Mouse (Mus musculus) retina, postnatal 7 days (tissue): ENCODE results near the gene Calcoco1.
"Not testable (repeated sequence)": the region's sequence is repeated elsewhere in the genome, so short reads cannot be mapped to it uniquely, and the experiment has no call there.

ENCODE experiments used
- DNase-seq: peaks from one replicate; pipeline ENCODE4 v3.0.0-alpha.2; 2012; ENCODE audit warnings: low read depth, low spot score

The Calcoco1 gene

GRCm38 (mm10) chr15:102692991-102693411 lies 29.0 kb downstream of the Calcoco1 start:
- DNase-seq, result peak; percentile 64

- DNase-seq, result peak; percentile 86
These were observed 29.6 kb downstream of the Calcoco1 start for GRCm38 (mm10) chr15:102692321-102692804.

- DNase-seq, result no peak
These were observed 36.2 kb downstream of the Calcoco1 start for GRCm38 (mm10) chr15:102685791-102686190.

DNA sequence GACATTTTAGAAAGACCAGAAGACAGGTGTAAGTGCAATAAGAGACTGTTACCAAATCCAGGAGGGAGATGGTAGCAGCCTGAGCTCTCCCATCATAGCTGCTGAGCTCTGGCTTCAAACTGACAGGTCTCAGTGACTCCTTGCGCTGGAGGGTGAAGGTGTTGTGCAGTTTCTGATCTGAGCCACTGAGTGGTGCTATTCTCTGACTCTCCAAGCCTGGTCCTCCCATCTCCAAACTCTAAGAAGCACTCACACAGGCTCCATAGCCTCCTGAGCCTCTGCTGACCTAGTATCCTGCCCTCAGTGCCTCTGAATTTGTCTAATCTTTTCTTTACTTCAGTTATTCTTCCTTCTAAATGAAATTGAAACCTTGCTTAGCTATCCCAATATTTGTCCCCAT lies 38.3 kb downstream of the Calcoco1 start:
- no peak for DNase-seq

- DNase-seq, result no peak
These were observed 45.6 kb downstream of the Calcoco1 start for GRCm38 (mm10) chr15:102676345-102676744.

DNA sequence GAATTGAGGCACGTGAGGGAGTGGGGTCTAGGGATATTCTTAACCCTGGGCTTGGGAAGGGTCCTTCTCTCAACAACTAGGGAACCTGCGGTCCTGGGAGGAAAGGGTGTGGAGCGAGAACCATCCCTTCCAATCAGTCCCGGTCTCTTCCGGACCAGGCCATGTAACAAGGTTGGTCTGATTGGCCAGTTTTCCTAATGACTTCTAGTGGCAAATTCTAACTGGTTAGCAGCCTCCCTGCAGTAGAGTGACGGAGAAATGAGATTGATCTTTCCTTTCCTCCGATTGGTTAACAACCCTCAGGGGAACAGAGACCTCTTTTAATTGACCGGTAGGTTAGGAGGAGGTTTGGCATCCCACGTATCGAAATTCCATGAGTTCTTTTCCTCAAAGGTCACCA lies 48.4 kb downstream of the Calcoco1 start:
- DNase-seq, result peak; percentile 47

GRCm38 (mm10) chr15:102672215-102673071 lies 49.5 kb downstream of the Calcoco1 start, which contains the start of gene Atp5g2:
Gene Atp5g2, minus strand, starts transcription at chr15:102672352.
- DNase-seq, result peak; percentile 72

GRCm38 (mm10) chr15:102671721-102672214 lies 50.2 kb downstream of the Calcoco1 start:
- peak; percentile 64 for DNase-seq

DNA sequence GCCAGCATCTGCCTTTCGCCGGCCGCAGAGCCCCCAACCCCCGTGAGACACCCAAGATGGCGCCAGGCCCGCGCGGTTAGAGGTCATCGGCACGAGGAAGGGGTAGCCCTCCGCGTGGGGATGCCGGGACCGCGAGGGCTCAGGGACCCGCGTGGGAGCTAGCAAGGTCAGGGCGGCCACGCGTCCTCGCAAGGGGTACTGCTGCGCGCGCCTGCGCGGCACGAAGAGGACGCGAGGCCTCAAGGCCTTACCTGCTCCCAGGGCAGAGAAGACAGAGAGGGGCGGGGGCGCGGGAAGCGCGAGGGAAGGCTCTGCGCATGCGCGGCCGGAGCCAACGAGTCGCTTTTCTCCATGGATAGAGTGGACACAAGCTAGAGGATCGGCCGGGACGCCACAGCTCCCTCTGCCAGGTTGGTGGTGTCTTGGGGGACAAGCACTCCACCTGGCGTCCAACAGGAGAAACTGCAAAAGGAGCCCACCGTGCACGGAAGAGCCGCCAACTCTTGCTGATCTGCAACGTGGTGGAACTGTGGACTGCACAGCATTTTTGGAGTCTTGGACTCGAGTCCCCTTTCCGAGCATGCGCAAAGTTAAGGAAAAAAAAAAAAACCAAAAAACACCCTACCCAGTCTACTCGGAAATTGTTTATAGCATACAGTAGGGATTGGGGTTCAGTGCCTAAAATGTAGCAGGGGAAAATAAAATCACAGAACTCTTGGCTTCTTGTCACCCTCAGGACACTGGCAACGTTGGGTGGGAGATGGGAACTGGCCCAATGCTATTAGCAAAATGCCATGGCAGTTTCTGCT lies 51.0 kb downstream of the Calcoco1 start:
- peak; percentile 97 for DNase-seq

DNA sequence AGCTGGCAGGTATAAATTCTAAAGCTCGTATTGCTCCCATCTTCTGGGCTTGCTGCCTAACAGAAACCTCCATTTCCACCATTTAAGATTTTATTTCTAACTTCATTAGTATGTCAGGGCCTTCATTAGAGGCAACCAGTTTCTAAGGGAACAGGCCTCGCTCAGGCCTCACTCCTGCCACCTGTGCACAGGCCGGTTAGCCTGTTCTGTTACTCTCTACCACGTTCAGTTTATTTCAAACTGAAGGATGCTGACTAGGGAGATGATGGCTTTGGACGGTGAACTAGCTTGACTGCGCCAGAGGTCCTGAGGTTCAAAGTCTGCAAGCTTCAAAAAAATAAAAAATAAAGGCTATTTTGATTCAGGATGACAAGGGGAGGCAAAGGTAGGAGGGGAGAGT lies 51.7 kb downstream of the Calcoco1 start:
- no peak for DNase-seq

- no peak for DNase-seq
These were observed 52.4 kb downstream of the Calcoco1 start for GRCm38 (mm10) chr15:102669571-102669970.

DNA sequence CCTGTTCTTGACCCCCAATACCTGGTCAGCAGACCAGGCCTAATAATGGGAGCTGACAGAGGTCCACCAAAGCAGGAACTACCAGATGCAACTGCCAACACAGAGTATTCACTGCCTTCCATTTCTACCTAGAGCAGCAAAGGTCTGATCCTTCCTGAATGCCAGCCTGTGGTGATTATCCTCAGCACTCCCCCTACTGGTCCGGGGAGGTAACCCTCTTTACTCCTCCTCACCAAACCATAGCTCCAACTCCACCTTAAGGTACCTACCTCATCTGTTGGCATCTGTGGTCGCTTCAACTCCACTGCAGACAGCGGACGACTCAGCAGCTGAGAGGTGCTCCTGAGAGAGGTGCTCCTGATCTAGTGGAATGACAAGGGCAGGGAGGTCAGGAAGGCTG lies 56.5 kb downstream of the Calcoco1 start:
- DNase-seq, result peak; percentile 34

DNA sequence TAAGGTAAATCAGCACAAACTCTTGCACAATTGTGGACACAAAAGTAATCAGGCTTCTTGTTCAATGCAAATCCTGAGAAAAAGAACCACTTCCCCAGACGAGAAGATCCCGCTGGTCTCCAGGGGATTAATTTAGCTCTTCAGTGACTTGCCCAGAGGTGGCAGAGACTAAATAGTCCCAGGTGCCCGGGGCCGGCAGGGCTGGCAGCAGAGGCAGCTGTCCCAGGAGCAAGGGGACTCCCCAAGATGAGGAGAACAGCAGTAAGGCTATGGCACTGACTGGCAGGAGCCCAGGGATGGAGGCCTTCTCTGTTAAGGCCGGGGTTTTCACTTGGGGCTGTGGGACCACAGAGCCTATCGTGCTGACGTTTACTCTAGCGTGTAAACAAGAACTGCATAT lies 58.2 kb downstream of the Calcoco1 start:
- DNase-seq, result no peak

DNA sequence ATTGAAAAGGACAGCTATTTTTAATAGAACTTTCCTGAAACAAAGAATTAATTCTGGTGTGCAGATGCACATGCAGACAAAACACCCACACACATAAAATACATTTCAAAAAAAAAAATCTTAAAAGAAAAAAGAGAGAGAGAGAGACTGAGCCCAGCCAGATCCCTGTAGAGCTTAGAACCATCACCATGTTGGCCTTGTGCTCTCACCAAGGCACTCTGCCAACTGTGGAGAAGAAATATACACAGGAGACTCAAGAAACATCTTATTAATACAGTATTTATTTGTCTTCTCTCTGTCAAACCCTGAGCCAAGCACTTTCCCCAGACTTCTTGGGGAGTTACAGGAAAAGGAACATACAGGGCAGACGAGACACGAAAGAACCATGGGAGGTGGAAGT lies 59.4 kb downstream of the Calcoco1 start:
- not testable (repeated sequence) for DNase-seq

GRCm38 (mm10) chr15:102657926-102658381 lies 64.0 kb downstream of the Calcoco1 start:
- DNase-seq, result no peak
